Mouse (Mus musculus) erythroblast, embryonic 14.5 days (primary cell): Measurements from ENCODE around the gene Atp2c2.

Source experiments
- GATA1 ChIP-seq: IDR thresholded peaks from 2 replicates; pipeline ENCODE4 v1.6.1; 2012; ENCODE audit warnings: low read length, inconsistent platforms, mixed read lengths
- TAL1 ChIP-seq: IDR thresholded peaks from 3 replicates; pipeline ENCODE4 v1.6.1; 2012; ENCODE audit warnings: low read length, inconsistent platforms, mixed read lengths

GRCm38 (mm10) chr8:119762226-119763220 lies 62.7 kb downstream of the Atp2c2 start:
- TF ChIP-seq GATA1 (no peak), TAL1 (no peak)
